Mouse (Mus musculus) heart, embryonic 14.5 days (tissue): Measurements from ENCODE around the gene Inpp5e. TPM values are rescaled to one million over a fixed set of nuclear protein-coding genes. Genes with fewer than 3 reads are reported as not detected.

Source experiments
- ATAC-seq: fragments of 200-750 bp; cut with Nextera tagmentation; 2 replicates; pipeline ENCODE4 v1.8.0; 2017; ENCODE audit warnings: low read depth, moderate TSS enrichment; ENCODE audit not compliant: insufficient number of reproducible peaks, insufficient read depth, low FRiP score
- H3K27ac ChIP-seq, 2 experiments: fragments of 200-500 bp in 1 of 2; fragments of 300-500 bp in 1 of 2; sonication (generic) in 1 of 2; replicated peaks in 1 of 2; 2 replicates each; pipeline ENCODE4 v1.5.1; 2012 to 2014; ENCODE audit warnings: low read depth in 2 of 2, low read length in 2 of 2, control low read depth in 1 of 2, mild to moderate bottlenecking in 1 of 2, mixed read lengths in 1 of 2; ENCODE audit not compliant: control insufficient read depth in 1 of 2, insufficient read depth in 1 of 2
- H3K27me3 ChIP-seq: fragments of 300-500 bp; sonication (generic); 2 replicates; pipeline ENCODE4 v1.6.1; 2014; ENCODE audit warnings: mild to moderate bottlenecking, low read length, control low read depth; ENCODE audit not compliant: control insufficient read depth, insufficient read depth
- H3K36me3 ChIP-seq: fragments of 300-500 bp; sonication (generic); 2 replicates; pipeline ENCODE4 v1.6.1; 2014; ENCODE audit warnings: mild to moderate bottlenecking, control low read depth, low read length, mixed read lengths; ENCODE audit not compliant: control insufficient read depth, insufficient read depth
- H3K4me1 ChIP-seq, 2 experiments: fragments of 200-500 bp in 1 of 2; fragments of 300-500 bp in 1 of 2; sonication (generic) in 1 of 2; 2 replicates each; pipeline ENCODE4 v1.6.1; 2012 to 2014; ENCODE audit warnings: low read length in 2 of 2, control low read depth in 1 of 2, mixed read lengths in 1 of 2; ENCODE audit not compliant: control insufficient read depth in 2 of 2, insufficient read depth in 2 of 2
- H3K4me2 ChIP-seq: fragments of 300-500 bp; sonication (generic); 2 replicates; pipeline ENCODE4 v1.6.1; 2014; ENCODE audit warnings: mild to moderate bottlenecking, low read length
- H3K4me3 ChIP-seq, 2 experiments: fragments of 200-500 bp in 1 of 2; fragments of 300-500 bp in 1 of 2; sonication (generic) in 1 of 2; 2 replicates each; pipeline ENCODE4 v1.5.1; 2012 to 2014; ENCODE audit warnings: low read length in 2 of 2, mild to moderate bottlenecking in 2 of 2, control low read depth in 1 of 2, low read depth in 1 of 2, moderate library complexity in 1 of 2; ENCODE audit not compliant: control insufficient read depth in 1 of 2, insufficient read depth in 1 of 2
- H3K9ac ChIP-seq: fragments of 300-500 bp; sonication (generic); 2 replicates; pipeline ENCODE4 v1.6.1; 2014; ENCODE audit warnings: mild to moderate bottlenecking, low read length
- H3K9me3 ChIP-seq: fragments of 300-500 bp; sonication (generic); 2 replicates; pipeline ENCODE4 v1.6.1; 2016; ENCODE audit warnings: low read length, control low read depth; ENCODE audit not compliant: control insufficient read depth
- WGBS: fragments of 180-500 bp; shearing (Covaris S2); extraction: QIAGEN DNeasy Blood & Tissue Kit; methylation state at CpG from one replicate; pipeline ENCODE4 v1.1.7; 2014; 5-methylcytosine and 5-hydroxymethylcytosine counted together
- polyA plus RNA-seq: library from polyadenylated mRNA; unstranded; fragments of >200 nt; fragmentation: Nextera tagmentation; extraction: Ambion mirVana; gene quantifications from 2 replicates; pipeline ENCODE4 v1.2.1, GENCODE M21; 2014

Gene Inpp5e
- polyA plus RNA-seq, result 13.3 and 16.7 TPM in 2 replicates

- Histone ChIP-seq H3K4me3 (peak within 1 kb of the TSS; percentile 94 to 98), H3K36me3 (peaks cover 47% of the 10 kb centered on the region), H3K27me3 (no peaks in the 10 kb centered on the region), H3K4me2 (peak within 1 kb of the TSS; percentile 95), H3K9me3 (no peaks in the 10 kb centered on the region), H3K27ac (peak within 1 kb of the TSS; percentile 46 to 83), H3K9ac (peak within 1 kb of the TSS; percentile 97), H3K4me1 (peaks cover 14 to 28% of the 10 kb centered on the region in 2 experiments; a peak in 3 of 4 replicates)
- under 1% methylated on average over 57 of the region's 57 CpGs for WGBS
- peak; percentile 91 for ATAC-seq
Measured at GRCm38 (mm10) chr2:26408515-26409356, at the start of gene Inpp5e. Inpp5e (minus strand) TSS chr2:26409203.

GRCm38 (mm10) chr2:26458402-26459124 is 49.6 kb upstream of the Inpp5e start:
- Histone ChIP-seq H3K27me3 (no peaks in the 10 kb centered on the region), H3K4me2 (no peak overlapping the region), H3K36me3 (peaks cover 57% of the 10 kb centered on the region), H3K4me3 (no peak overlapping the region), H3K9ac (no peak overlapping the region), H3K27ac (0 out of 4 replicates have a peak overlapping the region, but pooled peaks of 1 of the 2 experiments have one; percentile 14), H3K4me1 (peaks cover 5 to 10% of the 10 kb centered on the region in 2 experiments), H3K9me3 (no peaks in the 10 kb centered on the region)
- no peak for ATAC-seq
- WGBS, result 34% methylated on average over 7 of the region's 7 CpGs

GRCm38 (mm10) chr2:26449121-26450060 is 40.4 kb upstream of the Inpp5e start:
- H3K9ac ChIP-seq, result no peak overlapping the region
- H3K9me3 ChIP-seq, result no peaks in the 10 kb centered on the region
- no peak overlapping the region for H3K4me3 ChIP-seq
- H3K4me2 ChIP-seq, result no peak overlapping the region
- H3K27ac ChIP-seq, result no peak overlapping the region
- no peaks in the 10 kb centered on the region for H3K27me3 ChIP-seq
- ATAC-seq, result no peak
- WGBS, result 21% methylated on average over 5 of the region's 5 CpGs
- no peaks in the 10 kb centered on the region for H3K36me3 ChIP-seq
- H3K4me1 ChIP-seq, result peaks cover 8 to 21% of the 10 kb centered on the region in 2 experiments

GRCm38 (mm10) chr2:26447451-26447850 is 38.4 kb upstream of the Inpp5e start:
- H3K4me2 ChIP-seq, result peak overlapping the region; percentile 92; the same call in 1 of the 2 replicates
- no peaks in the 10 kb centered on the region for H3K36me3 ChIP-seq
- no peaks in the 10 kb centered on the region for H3K27me3 ChIP-seq
- no peaks in the 10 kb centered on the region for H3K9me3 ChIP-seq
- 0 out of 2 replicates have a peak overlapping the region, but pooled peaks have one; percentile 86 for H3K9ac ChIP-seq
- ATAC-seq, result no peak
- peaks cover 8 to 35% of the 10 kb centered on the region in 2 experiments for H3K4me1 ChIP-seq
- WGBS, result 64% methylated on average over 1 of the region's 1 CpGs
- H3K4me3 ChIP-seq, result no peak overlapping the region
- H3K27ac ChIP-seq, result no peak overlapping the region

GRCm38 (mm10) chr2:26446671-26447070 is 37.7 kb upstream of the Inpp5e start:
- no peaks in the 10 kb centered on the region for H3K27me3 ChIP-seq
- peak overlapping the region; percentile 88 to 95 for H3K4me3 ChIP-seq
- peaks cover 8 to 35% of the 10 kb centered on the region in 2 experiments for H3K4me1 ChIP-seq
- H3K9me3 ChIP-seq, result no peaks in the 10 kb centered on the region
- H3K36me3 ChIP-seq, result peaks cover 3% of the 10 kb centered on the region
- peak overlapping the region; percentile 92 for H3K4me2 ChIP-seq
- peak overlapping the region; percentile 62 to 96 for H3K27ac ChIP-seq
- ATAC-seq, result no peak
- WGBS, result 63% methylated on average over 4 of the region's 4 CpGs
- H3K9ac ChIP-seq, result peak overlapping the region; percentile 86

GRCm38 (mm10) chr2:26445666-26446445 is 36.9 kb upstream of the Inpp5e start:
- peaks cover 8 to 35% of the 10 kb centered on the region in 2 experiments for H3K4me1 ChIP-seq
- H3K4me3 ChIP-seq, result peak overlapping the region; percentile 88 to 95
- no peaks in the 10 kb centered on the region for H3K9me3 ChIP-seq
- WGBS, result under 1% methylated on average over 44 of the region's 44 CpGs
- H3K4me2 ChIP-seq, result peak overlapping the region; percentile 92
- H3K27ac ChIP-seq, result peak overlapping the region; percentile 96 to 99
- peaks cover 11% of the 10 kb centered on the region for H3K36me3 ChIP-seq
- H3K27me3 ChIP-seq, result no peaks in the 10 kb centered on the region
- H3K9ac ChIP-seq, result peak overlapping the region; percentile 86
- ATAC-seq, result peak; percentile 86
